Comparison of ENCODE assay signal across 28 mouse cellular contexts in genomic region chr5:121808202-121808601, GRCm38 (mm10). TPM values are rescaled to one million over a fixed set of nuclear protein-coding genes. Genes with fewer than 3 reads are reported as not detected.
A peak's percentile ranks its signal among the peaks of the same experiment; 100 is the strongest.
DNase-seq lines count a peak whose midpoint lies in the region; ATAC-seq and TF ChIP-seq lines count a peak whose summit lies in the region.
"Had no signal": no experiment of that assay in that cellular context is flagged by ENCODE, and none has a peak within 500 bp of the region (broad histone marks: within the 10 kb centered on the region; RNA-seq: fewer than 3 reads in every experiment).

No protein-coding gene starts in this region.

- no peak overlapping the region for H3K4me2 ChIP-seq in heart, embryonic 12.5 days
- H3K4me2 ChIP-seq: embryonic facial prominence, embryonic 13.5 days; embryonic facial prominence, embryonic 15.5 days; forebrain, embryonic 12.5 days had no signal

- ATAC-seq in heart, embryonic 12.5 days (ENCODE audit: insufficient number of reproducible peaks, low FRiP score) = no peak
- ATAC-seq: activated CD4-positive, CD25-positive, alpha-beta regulatory T cell, adult 4 months; CD4-positive, CD25-positive, alpha-beta regulatory T cell, adult 4 months; forebrain, embryonic 14.5 days; forebrain, postnatal 0 days; Patski had no signal

- H3K36me3 ChIP-seq in heart, embryonic 12.5 days = peaks cover 59% of the 10 kb centered on the region

- intact Hi-C loops in left cerebral cortex, adult 2 months (cut with DNase I) = no loop called here
- intact Hi-C loops in left cerebral cortex, postnatal 25 days (cut with DNase I) = loop anchor here (5.0 kb wide), 1 partner anchor 34 kb away; no protein-coding TSS in a partner anchor

- no peaks in the 10 kb centered on the region for H3K9me3 ChIP-seq in heart, embryonic 12.5 days (replicated peaks)
- H3K9me3 ChIP-seq: embryonic facial prominence, embryonic 13.5 days; embryonic facial prominence, embryonic 15.5 days; forebrain, embryonic 10.5 days; forebrain, embryonic 12.5 days; G1E had no signal

- no peak overlapping the region for H3K27ac ChIP-seq in heart, embryonic 12.5 days (ENCODE audit: poor library complexity, severe bottlenecking)
- peak overlapping the region; percentile 68 for H3K27ac ChIP-seq in left cerebral cortex, adult 2 months
- H3K27ac ChIP-seq: embryonic facial prominence, embryonic 13.5 days; forebrain, embryonic 10.5 days; forebrain, embryonic 12.5 days had no signal

- H3K9ac ChIP-seq in heart, embryonic 12.5 days = no peak overlapping the region
- H3K9ac ChIP-seq: embryonic facial prominence, embryonic 13.5 days; embryonic facial prominence, embryonic 15.5 days; forebrain, embryonic 12.5 days; forebrain, postnatal 0 days had no signal

- H3K27me3 ChIP-seq in heart, embryonic 12.5 days (replicated peaks) = no peaks in the 10 kb centered on the region
- H3K27me3 ChIP-seq: CH12.LX; embryonic facial prominence, embryonic 13.5 days; embryonic facial prominence, embryonic 15.5 days; forebrain, embryonic 12.5 days; Patski had no signal

- WGBS in heart, embryonic 12.5 days = 91% methylated on average over 2 of the region's 2 CpGs

- H3K4me3 ChIP-seq in heart, embryonic 12.5 days = no peak overlapping the region
- H3K4me3 ChIP-seq in left cerebral cortex, adult 2 months = no peak overlapping the region
- H3K4me3 ChIP-seq: embryonic facial prominence, embryonic 13.5 days; embryonic facial prominence, embryonic 15.5 days; erythroblast, embryonic 14.5 days; forebrain, embryonic 10.5 days; forebrain, embryonic 12.5 days had no signal

- no peak for TF ChIP-seq CTCF in left cerebral cortex, adult 2 months (IDR thresholded peaks at IDR 0.05)

- peaks cover 43% of the 10 kb centered on the region for H3K4me1 ChIP-seq in heart, embryonic 12.5 days (replicated peaks)
- H3K4me1 ChIP-seq: forebrain, embryonic 10.5 days; forebrain, embryonic 12.5 days had no signal

- DNase-seq in cerebellum, adult 9-10 months = peak; percentile 31
- DNase-seq in cerebellum, adult 9-11 months = no peak
- peak; percentile 71 for DNase-seq in heart, adult 11 months
- no peak for DNase-seq in left cerebral cortex, adult 2 months (ENCODE audit: extremely low spot score in 1 of 2, low spot score in 2 of 2)
- DNase-seq in left cerebral cortex, postnatal 25 days (ENCODE audit: low spot score in 2 of 2) = no peak
- DNase-seq in spleen, postnatal 4 days (ENCODE audit: low spot score in 2 of 2) = no peak
- DNase-seq: adrenal gland, adult 8-10 months; adrenal gland, postnatal 14 days; adrenal gland, postnatal 36 days; B cell, adult 2 months; cerebellum, adult 11 months; cerebellum, adult 18-20 months; cerebellum, adult 8-10 months; cerebellum, postnatal 36 days; embryo, embryonic 11 days; forebrain, postnatal 0 days had no signal

RNA-seq across cellular contexts. Expression of gene Sh2b3, which starts 29.2 kb away (rescaled TPM):
- 22.6 and 24.9 TPM in 2 replicates for polyA plus RNA-seq in heart, embryonic 12.5 days (2016; fragmentation: Nextera tagmentation; extraction: Ambion mirVana)
- 10 to 100 TPM; 21.2 to 27.5 TPM for total RNA-seq in left cerebral cortex, adult 2 months (2021)
- 10 to 100 TPM; 21.6 to 22.1 TPM for total RNA-seq in left cerebral cortex, postnatal 25 days (2021)

RNA-seq across cellular contexts. Expression of gene Pheta1, which starts 40.6 kb away (rescaled TPM):
- polyA plus RNA-seq in heart, embryonic 12.5 days (2016; fragmentation: Nextera tagmentation; extraction: Ambion mirVana) = 17.1 and 17.8 TPM in 2 replicates
- total RNA-seq in left cerebral cortex, adult 2 months (2021) = 10 to 100 TPM in 1 of 2 experiments, 1 to 10 TPM in 1; 8.9 to 10.5 TPM
- total RNA-seq in left cerebral cortex, postnatal 25 days (2021) = 10 to 100 TPM in 1 of 2 experiments, 1 to 10 TPM in 1; 7.4 to 11.2 TPM

Comparison
In these comparisons a context has a peak if more than half of its experiments do, and no peak if none do; other contexts are left out.
1. DNase-seq: peak in cerebellum, adult 9-10 months (single experiment) and heart, adult 11 months (single experiment); none in cerebellum, adult 9-11 months (single experiment), left cerebral cortex, adult 2 months (0 of 2), left cerebral cortex, postnatal 25 days (0 of 2) and spleen, postnatal 4 days (0 of 2).